Mouse (Mus musculus) spleen, adult 2 months (tissue): ENCODE results near the gene Fras1.

Experiments
- CTCF ChIP-seq: fragments of 200-500 bp; IDR thresholded peaks from 2 replicates; pipeline ENCODE4 v1.5.1; 2011; ENCODE audit warnings: mild to moderate bottlenecking, inconsistent platforms; ENCODE audit not compliant: insufficient read depth, insufficient read length, insufficient replicate concordance; ENCODE audit errors: extremely low read depth
- POLR2A ChIP-seq: fragments of 200-500 bp; IDR thresholded peaks from 2 replicates; pipeline ENCODE4 v1.6.1; 2011; ENCODE audit warnings: low read depth, low read length, inconsistent platforms

DNA sequence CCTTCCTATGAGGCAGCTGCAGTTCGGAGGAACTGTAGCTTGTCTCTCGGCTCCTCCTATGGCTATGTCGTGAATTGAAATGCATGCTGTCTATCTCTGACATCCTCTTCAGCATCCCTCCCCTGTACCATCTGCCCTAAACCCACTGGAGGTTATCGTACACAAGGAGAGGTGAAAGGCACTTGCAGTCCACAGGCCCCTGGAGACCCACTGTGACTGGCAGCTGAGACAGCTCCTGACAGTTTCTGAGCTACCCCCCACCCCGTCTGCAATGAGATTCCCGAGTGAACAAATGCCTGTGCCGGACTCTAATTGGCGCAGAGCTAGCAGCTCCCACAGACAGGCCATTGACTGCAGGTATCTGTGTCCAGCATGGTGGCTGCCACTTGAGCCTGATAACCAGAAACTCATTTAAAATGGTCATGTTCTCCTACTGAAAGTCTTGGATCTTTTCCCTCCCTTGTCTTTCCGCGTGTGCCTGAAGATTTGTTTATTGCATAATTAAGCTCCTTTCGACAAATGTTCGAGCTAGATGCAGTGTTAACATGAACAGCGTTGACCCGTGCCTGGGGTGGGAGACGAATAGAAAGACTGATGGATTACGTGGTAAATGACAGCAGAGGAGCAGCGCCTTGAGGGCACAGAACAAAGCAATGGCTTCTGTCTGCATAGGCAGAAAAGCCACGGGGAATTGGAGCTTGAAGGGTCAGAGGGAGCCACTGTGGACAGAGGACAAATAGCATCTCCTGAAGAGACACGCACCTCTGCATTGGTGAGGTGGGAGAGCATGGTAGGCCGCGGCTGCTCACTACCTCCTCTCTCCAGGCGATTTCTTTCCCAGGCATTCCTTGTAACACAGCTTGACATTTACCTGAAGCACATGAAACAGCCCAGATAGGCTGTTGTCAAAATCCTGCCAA lies 329.2 kb downstream of the Fras1 start:
- TF ChIP-seq POLR2A (no peak), CTCF (no peak)
